Mouse (Mus musculus) thymus, adult 2 months (tissue): ENCODE results near the gene Apeh. TPM values are rescaled to one million over a fixed set of nuclear protein-coding genes. Genes with fewer than 3 reads are reported as not detected.

Experiments
- DNase-seq: peaks from one replicate; pipeline ENCODE4 v3.0.0; 2021
- H3K27ac ChIP-seq: fragments of 200-500 bp; 2 replicates; pipeline ENCODE4 v1.5.1; 2012; ENCODE audit warnings: low read length, control low read depth; ENCODE audit not compliant: control insufficient read depth, insufficient read depth
- H3K27me3 ChIP-seq: fragments of 200-500 bp; 2 replicates; pipeline ENCODE4 v1.6.1; 2012; ENCODE audit warnings: mild to moderate bottlenecking, low read length, moderate library complexity, mixed read lengths; ENCODE audit not compliant: control insufficient read depth, insufficient read depth
- H3K36me3 ChIP-seq: fragments of 200-500 bp; 2 replicates; pipeline ENCODE4 v1.6.1; 2012; ENCODE audit warnings: mild to moderate bottlenecking, low read length, moderate library complexity; ENCODE audit not compliant: control insufficient read depth, insufficient read depth
- H3K4me1 ChIP-seq: fragments of 200-500 bp; replicated peaks from 2 replicates; pipeline ENCODE4 v1.6.1; 2012; ENCODE audit warnings: low read length; ENCODE audit not compliant: control insufficient read depth, insufficient read depth
- H3K4me3 ChIP-seq: fragments of 200-500 bp; 2 replicates; pipeline ENCODE4 v1.5.1; 2012; ENCODE audit warnings: mild to moderate bottlenecking, low read length, control low read depth, moderate library complexity; ENCODE audit not compliant: control insufficient read depth, insufficient read depth
- CTCF ChIP-seq: fragments of 200-500 bp; IDR thresholded peaks from 2 replicates; pipeline ENCODE4 v1.5.1; 2012; ENCODE audit warnings: mild to moderate bottlenecking, control low read depth, low read length, moderate library complexity, borderline replicate concordance; ENCODE audit not compliant: control insufficient read depth, poor library complexity, insufficient read depth; ENCODE audit errors: extremely low read depth
- POLR2A ChIP-seq: fragments of 200-500 bp; IDR thresholded peaks from 2 replicates; pipeline ENCODE4 v1.6.1; 2012; ENCODE audit warnings: mild to moderate bottlenecking, low read length, control low read depth, moderate library complexity; ENCODE audit not compliant: control insufficient read depth, poor library complexity, insufficient read depth; ENCODE audit errors: extremely low read depth
- WGBS: fragments of 180-500 bp; shearing (Covaris S2); methylation state at CpG from one replicate; pipeline ENCODE4 v1.1.7; 2018; 5-methylcytosine and 5-hydroxymethylcytosine counted together
- polyA plus RNA-seq: library from polyadenylated mRNA; depleted of rRNA; stranded (reverse); fragments of >200 nt; gene quantifications from 2 replicates; pipeline ENCODE4 v1.2.3, GENCODE M21; 2012; rRNA removed

The Apeh gene
- polyA plus RNA-seq, 1 experiment: 163 TPM

GRCm38 (mm10) chr9:108044751-108045492, 49.5 kb downstream of the Apeh start:
- no peaks in the 10 kb centered on the region for H3K27me3 ChIP-seq
- peaks cover 14% of the 10 kb centered on the region for H3K4me1 ChIP-seq
- H3K4me3 ChIP-seq: no peak overlapping the region
- WGBS: 90% methylated on average over 8 of the region's 8 CpGs
- no peak for TF ChIP-seq POLR2A
- no peak for TF ChIP-seq CTCF
- peaks cover 42% of the 10 kb centered on the region for H3K36me3 ChIP-seq
- H3K27ac ChIP-seq: no peak overlapping the region
- DNase-seq: no peak

Other genes starting within 250 kb of the Apeh start
- gene Rbm6, start 221.4 kb downstream of the Apeh start, polyA plus RNA-seq: 29.0 and 32.1 TPM in 2 replicates
- 57.0 and 62.7 TPM in 2 replicates for gene Mon1a, start 206.5 kb downstream of the Apeh start, polyA plus RNA-seq
- gene Mst1r, start 187.7 kb downstream of the Apeh start, polyA plus RNA-seq: 8.5 and 13.0 TPM in 2 replicates
- gene Actl11, start 166.1 kb downstream of the Apeh start, polyA plus RNA-seq: 0.11 TPM in 1 of 2 replicates, not detected in the other
- 18.7 and 21.0 TPM in 2 replicates for gene Camkv, start 158.9 kb downstream of the Apeh start, polyA plus RNA-seq
- 9.2 and 15.7 TPM in 2 replicates for gene Traip, start 144.5 kb downstream of the Apeh start, polyA plus RNA-seq
- 208 and 267 TPM in 2 replicates for gene Uba7, start 119.1 kb downstream of the Apeh start, polyA plus RNA-seq
- 0.58 and 0.93 TPM in 2 replicates for gene Gm20661, start 111.5 kb downstream of the Apeh start, polyA plus RNA-seq
- 10.5 and 14.8 TPM in 2 replicates for gene Inka1, start 108.7 kb downstream of the Apeh start, polyA plus RNA-seq
- 5.1 and 7.3 TPM in 2 replicates for gene Cdhr4, start 102.1 kb downstream of the Apeh start, polyA plus RNA-seq
- 0.60 and 3.2 TPM in 2 replicates for gene Gm20662, start 98.3 kb downstream of the Apeh start, polyA plus RNA-seq
- 197 and 254 TPM in 2 replicates for gene Ip6k1, start 92.1 kb downstream of the Apeh start, polyA plus RNA-seq
- 18.0 and 20.9 TPM in 2 replicates for gene Gmppb, start 45.4 kb downstream of the Apeh start, polyA plus RNA-seq
- 4.5 and 4.8 TPM in 2 replicates for gene Amigo3, start 41.4 kb downstream of the Apeh start, polyA plus RNA-seq
- 3.3 and 3.5 TPM in 2 replicates for gene Mst1, start 14.2 kb downstream of the Apeh start, polyA plus RNA-seq
- 221 and 246 TPM in 2 replicates for gene Rnf123, start 11.3 kb downstream of the Apeh start, polyA plus RNA-seq
- gene Bsn, start 95.8 kb upstream of the Apeh start, polyA plus RNA-seq: 2.6 and 4.3 TPM in 2 replicates
- gene Dag1, start 169.4 kb upstream of the Apeh start, polyA plus RNA-seq: 25.4 and 27.0 TPM in 2 replicates
- 9.0 and 9.2 TPM in 2 replicates for gene Nicn1, start 195.8 kb upstream of the Apeh start, polyA plus RNA-seq
- 3.2 and 4.4 TPM in 2 replicates for gene Amt, start 202.2 kb upstream of the Apeh start, polyA plus RNA-seq
- gene Rhoa, start 211.5 kb upstream of the Apeh start, polyA plus RNA-seq: 148 and 178 TPM in 2 replicates
- 31.1 and 43.4 TPM in 2 replicates for gene Tcta, start 211.6 kb upstream of the Apeh start, polyA plus RNA-seq
- gene Gpx1, start 244.3 kb upstream of the Apeh start, polyA plus RNA-seq: 800 and 899 TPM in 2 replicates